Mouse (Mus musculus): Measurements from ENCODE around the gene Mcub. TPM values are rescaled to one million over a fixed set of nuclear protein-coding genes. Genes with fewer than 3 reads are reported as not detected.
A peak's percentile ranks its signal among the peaks of the same experiment; 100 is the strongest.

Gene Mcub
- polyA plus RNA-seq, 1 experiment, result 33.7 TPM

DNA sequence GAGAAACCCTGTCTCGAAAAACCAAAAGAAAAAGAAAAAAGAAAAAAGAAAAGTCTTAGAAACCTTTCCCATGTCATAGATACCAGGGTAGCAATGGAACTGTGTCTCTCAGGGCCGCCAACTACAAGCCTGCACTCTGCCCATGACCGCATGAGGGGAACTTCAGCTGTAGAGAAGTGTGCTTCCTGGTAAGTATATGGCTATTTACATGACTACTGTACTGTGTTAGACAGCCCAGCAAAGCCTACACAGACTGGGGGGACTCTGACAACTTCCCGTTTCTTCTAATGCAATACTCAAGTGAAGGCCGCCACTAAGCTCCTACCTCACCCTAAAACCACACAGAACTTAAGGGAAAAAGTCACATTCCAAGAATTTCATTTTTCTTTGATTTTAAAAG lies 14.8 kb upstream of the Mcub start:
- no peaks in the 10 kb centered on the region; the same call in 1 of the 2 replicates for H3K4me1 ChIP-seq (ENCODE audit: control insufficient read depth, insufficient read depth, low read length)
- no peak for TF ChIP-seq CTCF (IDR thresholded peaks at IDR 0.05; ENCODE audit: borderline replicate concordance, insufficient read depth, low read length)
- TF ChIP-seq POLR2A (IDR thresholded peaks at IDR 0.05; ENCODE audit: low read depth, low read length), result no peak
- no peak overlapping the region for H3K4me3 ChIP-seq (ENCODE audit: insufficient read depth, low read length)
- H3K27ac ChIP-seq (ENCODE audit: insufficient read depth, low read length), result no peak overlapping the region

DNA sequence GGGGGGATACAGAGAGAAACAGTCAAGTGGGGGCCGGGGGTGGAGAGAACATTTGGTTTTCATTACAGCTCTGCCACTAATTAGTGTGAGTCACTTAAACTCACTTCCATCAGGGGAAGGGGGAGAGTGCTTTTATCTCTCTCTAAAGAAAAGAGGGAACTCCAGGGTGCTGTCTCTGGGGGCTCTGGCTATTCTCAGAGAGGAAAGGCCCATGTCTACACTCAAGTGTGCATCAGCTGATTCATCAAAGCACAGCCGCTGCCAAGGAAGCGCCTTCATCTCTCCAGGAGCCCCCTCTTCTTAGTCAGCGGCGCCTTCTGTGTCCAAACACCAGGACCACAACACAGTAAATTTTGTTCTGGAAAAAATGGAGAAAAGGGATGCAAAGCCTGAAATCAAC lies 12.3 kb upstream of the Mcub start:
- Histone ChIP-seq H3K4me1 (ENCODE audit: control insufficient read depth, insufficient read depth, low read length) (no peaks in the 10 kb centered on the region; the same call in 1 of the 2 replicates), H3K27ac (ENCODE audit: insufficient read depth, low read length) (no peak overlapping the region), H3K4me3 (ENCODE audit: insufficient read depth, low read length) (no peak overlapping the region)
- TF ChIP-seq CTCF (IDR thresholded peaks at IDR 0.05; ENCODE audit: borderline replicate concordance, insufficient read depth, low read length) (no peak), POLR2A (IDR thresholded peaks at IDR 0.05; ENCODE audit: low read depth, low read length) (no peak)

DNA sequence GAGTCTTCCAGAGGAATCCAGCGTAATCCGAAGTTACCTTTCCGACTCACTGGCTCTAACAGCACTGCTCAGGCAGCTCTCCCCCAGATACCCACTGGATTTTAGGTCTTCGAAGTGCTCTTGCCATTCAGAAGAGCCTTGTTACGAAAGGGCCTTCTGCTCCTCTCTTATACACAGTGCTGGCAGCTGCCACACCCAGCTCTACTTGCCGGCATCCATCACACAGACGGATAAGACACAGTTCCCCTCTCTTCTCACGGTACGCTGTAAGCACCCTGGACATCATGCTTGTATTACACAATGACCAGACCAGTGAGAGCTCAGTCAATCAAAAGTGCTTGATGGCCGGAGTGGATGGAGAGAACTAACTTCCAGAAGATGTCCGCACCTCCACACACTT lies 11.8 kb upstream of the Mcub start:
- Histone ChIP-seq H3K27ac (ENCODE audit: insufficient read depth, low read length) (no peak overlapping the region), H3K4me1 (ENCODE audit: control insufficient read depth, insufficient read depth, low read length) (no peaks in the 10 kb centered on the region; the same call in 1 of the 2 replicates), H3K4me3 (ENCODE audit: insufficient read depth, low read length) (no peak overlapping the region)
- TF ChIP-seq POLR2A (IDR thresholded peaks at IDR 0.05; ENCODE audit: low read depth, low read length) (no peak), CTCF (IDR thresholded peaks at IDR 0.05; ENCODE audit: borderline replicate concordance, insufficient read depth, low read length) (no peak)

DNA sequence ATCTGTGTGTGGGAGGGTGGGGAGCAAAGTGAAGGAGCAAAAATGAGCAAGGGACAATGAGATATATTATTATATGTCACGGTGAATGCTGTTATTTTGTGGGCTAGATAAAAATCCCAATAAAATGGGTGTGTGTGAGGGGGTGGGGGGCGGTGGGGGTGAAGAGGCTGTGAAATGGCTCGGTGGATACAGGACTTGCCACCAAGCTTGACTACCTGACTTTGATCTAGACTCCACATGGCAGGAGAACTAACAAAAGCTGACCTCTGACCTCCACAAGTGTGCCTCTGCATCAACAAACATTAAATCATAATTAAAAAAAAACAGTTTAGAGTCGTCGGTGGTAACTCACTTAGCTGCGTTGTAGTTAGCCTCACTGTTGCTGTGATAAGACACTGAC lies 9.5 kb upstream of the Mcub start:
- H3K27ac ChIP-seq (ENCODE audit: insufficient read depth, low read length), result no peak overlapping the region
- TF ChIP-seq CTCF (IDR thresholded peaks at IDR 0.05; ENCODE audit: borderline replicate concordance, insufficient read depth, low read length), result no peak
- TF ChIP-seq POLR2A (IDR thresholded peaks at IDR 0.05; ENCODE audit: low read depth, low read length), result no peak
- no peaks in the 10 kb centered on the region; the same call in 1 of the 2 replicates for H3K4me1 ChIP-seq (ENCODE audit: control insufficient read depth, insufficient read depth, low read length)
- H3K4me3 ChIP-seq (ENCODE audit: insufficient read depth, low read length), result no peak overlapping the region

DNA sequence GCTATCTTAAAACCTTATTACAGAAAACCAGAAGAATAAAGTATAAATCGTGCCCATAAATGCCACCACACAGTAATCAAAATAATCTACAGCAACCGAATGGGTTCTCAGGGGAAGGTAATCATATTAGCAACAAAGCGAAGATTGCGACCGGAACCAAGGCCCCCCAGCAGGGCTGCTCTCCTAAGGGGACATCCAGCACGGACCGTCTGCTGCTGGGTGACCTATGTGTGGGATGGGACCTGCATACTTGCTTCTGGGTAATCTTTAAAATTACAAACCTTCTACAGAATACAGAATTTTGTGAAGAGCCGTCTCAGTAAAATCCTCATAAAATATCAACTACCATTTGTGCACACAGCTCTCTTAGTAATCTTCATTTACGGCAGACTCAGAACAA lies 8.7 kb upstream of the Mcub start:
- TF ChIP-seq POLR2A (IDR thresholded peaks at IDR 0.05; ENCODE audit: low read depth, low read length), result no peak
- TF ChIP-seq CTCF (IDR thresholded peaks at IDR 0.05; ENCODE audit: borderline replicate concordance, insufficient read depth, low read length), result no peak
- Histone ChIP-seq H3K4me3 (ENCODE audit: insufficient read depth, low read length) (no peak overlapping the region), H3K4me1 (ENCODE audit: control insufficient read depth, insufficient read depth, low read length) (no peaks in the 10 kb centered on the region; the same call in 1 of the 2 replicates), H3K27ac (ENCODE audit: insufficient read depth, low read length) (no peak overlapping the region)

DNA sequence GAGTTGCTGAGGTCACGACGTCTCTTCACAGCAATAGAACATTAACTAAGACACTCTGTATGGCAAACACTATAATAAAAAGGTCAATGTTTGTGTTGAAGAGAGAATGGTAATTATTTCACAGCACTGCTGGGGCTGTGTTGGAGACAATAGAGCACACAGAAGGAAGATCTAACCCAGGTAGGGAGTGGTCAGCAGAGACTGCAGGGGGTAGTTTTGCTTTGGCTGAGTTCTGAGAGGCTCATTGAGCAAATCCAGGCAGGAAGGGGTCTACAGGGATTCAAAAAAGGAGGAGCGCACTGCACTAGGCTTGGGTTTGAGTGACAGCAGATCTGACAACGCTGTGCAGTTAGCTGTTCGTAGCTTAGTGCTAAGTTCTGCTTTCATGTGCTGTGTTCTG lies 6.3 kb upstream of the Mcub start:
- TF ChIP-seq CTCF (IDR thresholded peaks at IDR 0.05; ENCODE audit: borderline replicate concordance, insufficient read depth, low read length), result no peak
- TF ChIP-seq POLR2A (IDR thresholded peaks at IDR 0.05; ENCODE audit: low read depth, low read length), result no peak
- no peak overlapping the region for H3K27ac ChIP-seq (ENCODE audit: insufficient read depth, low read length)
- no peak overlapping the region for H3K4me3 ChIP-seq (ENCODE audit: insufficient read depth, low read length)
- H3K4me1 ChIP-seq (ENCODE audit: control insufficient read depth, insufficient read depth, low read length), result no peaks in the 10 kb centered on the region

DNA sequence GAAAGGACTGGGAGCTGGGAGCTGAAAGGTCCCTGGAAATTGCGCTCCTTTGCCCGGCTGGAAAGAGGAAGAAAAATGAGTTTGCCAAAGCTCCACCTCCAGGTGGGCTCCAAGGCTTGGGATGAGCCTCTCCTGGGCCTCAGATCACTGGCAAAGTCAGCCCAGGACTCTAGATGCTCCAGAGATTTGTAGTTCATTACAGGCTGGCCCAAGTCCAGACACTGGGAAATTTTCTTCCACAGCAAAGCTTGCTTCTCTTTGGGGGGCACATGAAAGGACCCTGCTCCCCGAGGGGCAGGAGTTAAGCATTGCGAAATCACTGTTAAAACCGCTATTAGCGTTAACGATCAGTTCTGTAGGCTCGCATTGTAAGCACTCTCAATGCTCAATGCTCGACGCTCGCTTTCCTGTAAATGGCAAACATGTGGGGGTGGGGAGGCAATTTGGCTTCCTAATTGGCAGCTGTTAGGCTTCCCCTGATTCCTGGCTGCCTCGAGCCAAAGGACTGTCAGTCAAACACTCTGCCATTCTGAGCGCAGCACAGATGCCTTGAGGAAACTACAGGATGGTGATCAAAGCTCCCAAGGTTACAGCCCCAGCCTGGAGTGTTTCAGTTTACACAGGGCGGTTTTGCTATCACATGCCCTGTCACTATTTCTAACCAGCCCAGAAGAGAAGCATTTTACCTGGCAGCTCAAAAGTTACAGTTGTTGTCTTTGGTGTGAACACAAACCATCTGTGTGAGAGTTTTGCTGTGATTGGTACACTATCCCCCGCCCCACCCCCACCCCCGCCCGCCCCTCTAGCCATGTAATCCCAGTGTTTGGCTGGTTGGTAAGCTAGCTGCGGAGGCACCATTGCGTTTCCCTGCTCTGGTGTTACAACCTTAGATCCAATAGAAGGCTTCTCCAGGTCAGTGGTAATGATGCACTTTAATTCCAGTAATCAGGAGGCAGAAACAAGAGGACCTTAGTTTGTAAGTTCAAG lies 816 bp upstream of the Mcub start:
- H3K4me1 ChIP-seq (ENCODE audit: control insufficient read depth, insufficient read depth, low read length), result peaks cover 3% of the 10 kb centered on the region
- peak overlapping the region; percentile 8; the same call in 1 of the 2 replicates for H3K27ac ChIP-seq (ENCODE audit: insufficient read depth, low read length)
- TF ChIP-seq CTCF (IDR thresholded peaks at IDR 0.05; ENCODE audit: borderline replicate concordance, insufficient read depth, low read length) (no peak), POLR2A (IDR thresholded peaks at IDR 0.05; ENCODE audit: low read depth, low read length) (peak; percentile 29; the same call in 1 of the 2 replicates)
- H3K4me3 ChIP-seq (ENCODE audit: insufficient read depth, low read length), result peak overlapping the region; percentile 63

DNA sequence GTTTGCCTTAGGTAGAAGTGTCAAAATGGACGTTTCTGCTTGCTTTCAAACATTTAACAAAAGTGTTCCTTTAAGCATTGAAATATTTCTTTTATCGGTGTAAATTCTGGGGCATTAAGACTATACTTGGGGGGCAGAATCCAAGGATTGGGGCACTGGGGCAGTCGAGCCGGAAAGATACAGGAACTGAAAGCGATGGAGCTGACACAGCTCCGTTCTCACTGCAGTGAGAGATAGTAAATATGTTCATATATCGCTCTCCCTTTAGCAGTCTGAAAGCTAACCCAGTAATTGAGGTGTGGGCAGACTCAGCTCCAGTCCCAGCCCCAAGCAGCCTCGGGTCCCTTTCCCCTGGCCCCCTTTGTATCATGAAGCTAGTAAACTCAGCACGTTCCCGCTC lies 975 bp downstream of the Mcub start:
- Histone ChIP-seq H3K4me1 (ENCODE audit: control insufficient read depth, insufficient read depth, low read length) (peaks cover 3% of the 10 kb centered on the region), H3K4me3 (ENCODE audit: insufficient read depth, low read length) (peak overlapping the region; percentile 63), H3K27ac (ENCODE audit: insufficient read depth, low read length) (no peak overlapping the region; the same call in 1 of the 2 replicates)
- no peak for TF ChIP-seq CTCF (IDR thresholded peaks at IDR 0.05; ENCODE audit: borderline replicate concordance, insufficient read depth, low read length)
- TF ChIP-seq POLR2A (IDR thresholded peaks at IDR 0.05; ENCODE audit: low read depth, low read length), result no peak; the same call in 1 of the 2 replicates

DNA sequence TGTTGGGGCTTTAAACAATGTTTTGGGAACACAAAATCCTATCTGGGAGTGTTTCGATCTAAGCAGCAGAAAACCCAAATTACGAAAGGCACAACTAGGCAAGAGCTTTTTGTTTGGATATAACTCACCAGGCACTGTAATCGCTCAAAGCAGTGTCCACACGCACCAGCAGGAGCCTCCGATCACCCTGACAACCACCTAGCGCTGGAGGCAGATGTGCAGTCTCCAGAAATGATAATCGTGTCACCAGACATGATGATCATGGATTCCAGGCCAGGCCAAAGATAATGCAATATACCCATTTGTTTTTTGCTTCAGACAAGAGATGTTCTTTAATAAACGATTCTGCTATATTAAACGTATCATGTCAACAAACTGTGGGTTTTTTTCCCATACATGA lies 2.1 kb downstream of the Mcub start:
- H3K27ac ChIP-seq (ENCODE audit: insufficient read depth, low read length), result no peak overlapping the region
- H3K4me1 ChIP-seq (ENCODE audit: control insufficient read depth, insufficient read depth, low read length), result peaks cover 3% of the 10 kb centered on the region
- H3K4me3 ChIP-seq (ENCODE audit: insufficient read depth, low read length), result no peak overlapping the region
- TF ChIP-seq CTCF (IDR thresholded peaks at IDR 0.05; ENCODE audit: borderline replicate concordance, insufficient read depth, low read length) (no peak), POLR2A (IDR thresholded peaks at IDR 0.05; ENCODE audit: low read depth, low read length) (no peak)

DNA sequence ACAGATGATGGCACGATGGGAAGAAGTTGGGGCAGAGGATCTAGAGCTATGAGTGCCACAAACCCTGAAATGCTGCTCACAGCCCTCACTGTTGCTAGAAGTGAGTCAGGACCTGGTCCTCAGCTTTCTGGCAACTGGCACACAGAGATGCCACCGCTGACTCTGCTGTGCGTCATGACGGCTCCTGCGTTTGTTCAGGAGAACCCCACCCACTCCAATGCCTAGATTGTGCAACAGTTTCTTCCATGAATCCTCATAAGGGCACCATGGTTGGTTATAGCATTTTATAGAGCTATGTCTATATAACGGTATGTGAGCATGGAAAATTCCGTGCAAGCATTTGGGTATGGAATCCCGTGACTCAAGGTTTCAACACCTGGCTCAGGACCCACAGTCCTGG lies 5.3 kb downstream of the Mcub start:
- TF ChIP-seq POLR2A (IDR thresholded peaks at IDR 0.05; ENCODE audit: low read depth, low read length), result no peak
- no peak for TF ChIP-seq CTCF (IDR thresholded peaks at IDR 0.05; ENCODE audit: borderline replicate concordance, insufficient read depth, low read length)
- no peaks in the 10 kb centered on the region for H3K4me1 ChIP-seq (ENCODE audit: control insufficient read depth, insufficient read depth, low read length)
- H3K4me3 ChIP-seq (ENCODE audit: insufficient read depth, low read length), result no peak overlapping the region
- H3K27ac ChIP-seq (ENCODE audit: insufficient read depth, low read length), result no peak overlapping the region
